In genomic region chr17:86410496-86410895, GRCm38 (mm10) we compare ENCODE assay signal across 15 mouse cellular contexts.
A peak's percentile ranks its signal among the peaks of the same experiment; 100 is the strongest.
DNase-seq lines count a peak whose midpoint lies in the region; ATAC-seq lines count a peak whose summit lies in the region.
"Had no signal": no experiment of that assay in that cellular context is flagged by ENCODE, and none has a peak within 500 bp of the region (broad histone marks: within the 10 kb centered on the region; RNA-seq: fewer than 3 reads in every experiment).

No protein-coding gene starts in this region.

- H3K27ac ChIP-seq in neural tube, embryonic 11.5 days (ENCODE audit: low read depth, low read length) = no peak overlapping the region
- H3K27ac ChIP-seq in midbrain, embryonic 15.5 days = peak overlapping the region; percentile 5; the same call in 1 of the 2 replicates
- H3K27ac ChIP-seq: gastrocnemius, adult 2 months; limb, embryonic 13.5 days had no signal

- H3K27me3 ChIP-seq in neural tube, embryonic 11.5 days (ENCODE audit: control insufficient read depth, insufficient read depth, low read length) = no peaks in the 10 kb centered on the region
- H3K27me3 ChIP-seq in midbrain, embryonic 15.5 days (replicated peaks) = no peaks in the 10 kb centered on the region
- H3K27me3 ChIP-seq: limb, embryonic 13.5 days; Patski had no signal

- H3K9ac ChIP-seq in neural tube, embryonic 11.5 days (ENCODE audit: low read length) = no peak overlapping the region
- H3K9ac ChIP-seq in midbrain, embryonic 15.5 days = no peak overlapping the region
- H3K9ac ChIP-seq: limb, embryonic 13.5 days had no signal

- WGBS in neural tube, embryonic 11.5 days = 52% methylated on average over 12 of the region's 12 CpGs
- WGBS in midbrain, embryonic 15.5 days = 22% methylated on average over 12 of the region's 12 CpGs

- intact Hi-C loops in left cerebral cortex, postnatal 25 days (cut with DNase I) = no loop called here

- peak; percentile 32 for DNase-seq in embryo, embryonic 11 days
- no peak for DNase-seq in embryo, embryonic 10 days (ENCODE audit: low spot score)
- peak; percentile 38 for DNase-seq in neural tube, embryonic 11.5 days (ENCODE audit: low spot score)
- no peak for DNase-seq in neural tube, embryonic 10.5 days (ENCODE audit: extremely low spot score, low spot score)
- DNase-seq in adipocyte (ENCODE audit: low spot score) = no peak
- DNase-seq in T-cell, adult 2 months (ENCODE audit: low spot score) = no peak
- no peak for DNase-seq in left cerebral cortex, postnatal 25 days (ENCODE audit: low spot score in 2 of 2)
- DNase-seq: cerebellum, adult 2 months; gastrocnemius, adult 2 months; kidney, adult 11 months; kidney, postnatal 36 days had no signal

- no peak for ATAC-seq in neural tube, embryonic 11.5 days (ENCODE audit: insufficient read depth, low FRiP score, low TSS enrichment)
- peak; percentile 60 for ATAC-seq in midbrain, embryonic 15.5 days (replicated peaks)
- ATAC-seq: Patski had no signal

- no peaks in the 10 kb centered on the region for H3K9me3 ChIP-seq in neural tube, embryonic 11.5 days (ENCODE audit: control insufficient read depth, low read length)
- H3K9me3 ChIP-seq in midbrain, embryonic 15.5 days = no peaks in the 10 kb centered on the region
- H3K9me3 ChIP-seq: limb, embryonic 13.5 days had no signal

- no peaks in the 10 kb centered on the region for H3K36me3 ChIP-seq in neural tube, embryonic 11.5 days (ENCODE audit: control insufficient read depth, insufficient read depth, low read length)
- no peaks in the 10 kb centered on the region for H3K36me3 ChIP-seq in midbrain, embryonic 15.5 days (replicated peaks)
- H3K36me3 ChIP-seq: limb, embryonic 13.5 days had no signal

- peaks cover 22% of the 10 kb centered on the region for H3K4me1 ChIP-seq in neural tube, embryonic 11.5 days (ENCODE audit: control insufficient read depth, insufficient read depth, low read length)
- H3K4me1 ChIP-seq in midbrain, embryonic 15.5 days = peaks cover 30% of the 10 kb centered on the region

- H3K4me3 ChIP-seq in neural tube, embryonic 11.5 days (ENCODE audit: low read depth, low read length) = no peak overlapping the region
- H3K4me3 ChIP-seq in midbrain, embryonic 15.5 days = no peak overlapping the region
- H3K4me3 ChIP-seq: erythroblast, embryonic 14.5 days; gastrocnemius, adult 2 months; limb, embryonic 13.5 days had no signal

- H3K4me2 ChIP-seq in neural tube, embryonic 11.5 days (ENCODE audit: low read depth) = no peak overlapping the region
- no peak overlapping the region for H3K4me2 ChIP-seq in midbrain, embryonic 15.5 days
- H3K4me2 ChIP-seq: limb, embryonic 13.5 days had no signal

Comparison
In these comparisons a context has a peak if more than half of its experiments do, and no peak if none do; other contexts are left out.
1. DNase-seq: peak in embryo, embryonic 11 days (single experiment) and neural tube, embryonic 11.5 days (single experiment); none in embryo, embryonic 10 days (single experiment), neural tube, embryonic 10.5 days (single experiment), adipocyte (single experiment), T-cell, adult 2 months (single experiment) and left cerebral cortex, postnatal 25 days (0 of 2).